Mouse (Mus musculus) liver, embryonic 16.5 days (tissue): ENCODE results near the gene P2rx6. TPM values are rescaled to one million over a fixed set of nuclear protein-coding genes. Genes with fewer than 3 reads are reported as not detected.

Experiments used
- polyA plus RNA-seq: library from polyadenylated mRNA; unstranded; fragments of >200 nt; fragmentation: Nextera tagmentation; extraction: Ambion mirVana; gene quantifications from 2 replicates; pipeline ENCODE4 v1.2.1, GENCODE M21; 2015

The P2rx6 gene
- polyA plus RNA-seq, 1 experiment from 2014 or later: 0.09 TPM

Other genes with a start within 250 kb of the P2rx6 start
- 242 and 251 TPM in 2 replicates for gene Serpind1, start 230.5 kb upstream of the P2rx6 start, polyA plus RNA-seq
- 8.7 and 10.1 TPM in 2 replicates for gene Snap29, start 155.9 kb upstream of the P2rx6 start, polyA plus RNA-seq
- 13.5 and 15.2 TPM in 2 replicates for gene Pi4ka, start 155.6 kb upstream of the P2rx6 start, polyA plus RNA-seq
- 27.2 and 27.9 TPM in 2 replicates for gene Crkl, start 109.9 kb upstream of the P2rx6 start, polyA plus RNA-seq
- gene Aifm3, start 72.3 kb upstream of the P2rx6 start, polyA plus RNA-seq: 3.8 and 6.3 TPM in 2 replicates
- gene Lztr1, start 53.2 kb upstream of the P2rx6 start, polyA plus RNA-seq: 25.2 and 25.7 TPM in 2 replicates
- 18.9 and 21.1 TPM in 2 replicates for gene Thap7, start 30.7 kb upstream of the P2rx6 start, polyA plus RNA-seq
- 0.06 TPM in 1 of 2 replicates, not detected in the other for gene Lrrc74b, start 638 bp upstream of the P2rx6 start, polyA plus RNA-seq
- gene Slc7a4, start 21.3 kb downstream of the P2rx6 start, polyA plus RNA-seq: 2.9 and 3.5 TPM in 2 replicates
- 13.6 and 15.1 TPM in 2 replicates for gene Smpd4, start 57.5 kb downstream of the P2rx6 start, polyA plus RNA-seq
- 2.2 and 2.5 TPM in 2 replicates for gene Ccdc74a, start 84.6 kb downstream of the P2rx6 start, polyA plus RNA-seq
- 16.0 and 19.2 TPM in 2 replicates for gene Med15, start 171.0 kb downstream of the P2rx6 start, polyA plus RNA-seq
- 11.2 and 12.8 TPM in 2 replicates for gene Klhl22, start 197.7 kb downstream of the P2rx6 start, polyA plus RNA-seq
- 0.67 TPM in 2 replicates for gene Scarf2, start 235.4 kb downstream of the P2rx6 start, polyA plus RNA-seq